Mouse (Mus musculus): ENCODE data around the gene Aqp9.

Aqp9 gene

DNA sequence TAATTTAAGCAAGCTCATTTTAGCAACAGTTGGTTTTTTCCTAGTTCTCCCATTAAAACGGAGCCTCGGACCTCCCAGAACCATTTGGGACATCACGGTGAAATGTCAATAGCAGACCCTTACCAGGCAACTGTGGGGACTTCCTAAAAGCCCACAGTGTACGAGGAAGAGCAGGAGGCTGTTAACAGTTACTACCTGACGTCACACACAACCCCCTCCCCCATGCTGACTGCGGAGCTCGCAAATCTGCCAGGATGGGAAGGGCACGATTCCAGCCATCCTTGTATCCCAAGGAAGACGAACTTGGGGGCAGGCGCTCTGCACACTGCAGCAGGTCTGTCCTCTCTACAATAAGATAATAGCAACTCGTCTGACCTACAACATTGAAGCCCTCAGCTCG lies at the start of gene Aqp9:
Gene Aqp9 (minus strand): TSS at position 172 of the 400 bp plus-strand sequence.
- DNase-seq (ENCODE audit: low spot score in 2 of 2) = no peak

DNA sequence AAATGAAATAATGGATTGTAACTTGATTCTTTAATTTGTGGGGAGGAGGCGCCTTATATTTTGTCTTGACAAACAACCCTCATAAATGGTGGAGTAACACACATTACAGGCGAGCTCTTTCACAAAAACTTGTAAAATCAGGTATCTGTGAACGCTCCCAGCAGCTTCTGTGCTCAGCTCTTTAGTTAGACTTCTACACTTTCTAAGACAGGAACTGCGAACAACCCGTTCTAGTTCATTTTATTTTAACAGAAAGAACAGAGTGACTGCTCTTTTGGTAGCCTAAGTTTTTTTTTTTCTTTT lies 49.3 kb upstream of the Aqp9 start:
- no peak for DNase-seq (ENCODE audit: low spot score in 2 of 2)

DNA sequence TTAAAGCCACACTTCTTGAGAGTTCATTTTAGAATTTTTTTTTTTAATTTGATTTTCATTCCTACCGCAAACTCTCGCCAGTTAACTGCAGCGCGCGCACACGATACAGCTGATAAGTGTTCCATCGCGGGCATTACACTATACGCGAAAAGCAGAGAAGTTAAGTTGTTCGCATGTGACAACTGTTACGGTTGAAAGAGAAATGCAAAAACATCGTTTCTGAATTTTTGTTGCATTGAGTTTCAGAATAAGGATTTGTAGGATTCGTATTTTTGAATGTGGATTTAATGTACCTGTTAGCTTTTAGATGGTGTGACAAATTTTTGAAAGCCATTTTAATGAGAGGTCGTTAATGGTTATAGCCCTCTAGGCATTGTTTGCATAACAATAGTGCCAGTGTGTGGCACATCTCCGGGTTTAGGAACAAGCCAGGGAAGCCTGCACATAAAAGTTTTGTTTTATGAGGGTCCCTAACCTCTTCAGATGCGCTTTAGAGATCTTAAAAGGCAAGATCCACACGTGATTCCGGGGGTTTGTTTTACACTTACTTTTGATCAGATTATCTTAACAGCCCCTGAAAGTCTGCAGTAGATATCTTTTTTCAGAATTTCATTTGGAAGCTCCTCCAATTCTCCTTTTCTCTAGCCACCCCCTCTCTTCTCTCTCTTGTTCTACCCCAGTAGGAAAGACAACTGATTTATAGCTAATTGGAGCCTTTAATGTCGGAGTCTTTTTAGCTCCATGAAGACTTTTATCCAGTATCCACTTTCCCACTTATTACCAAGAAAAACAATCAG lies 48.7 kb upstream of the Aqp9 start:
- no peak for DNase-seq (ENCODE audit: low spot score in 2 of 2)

DNA sequence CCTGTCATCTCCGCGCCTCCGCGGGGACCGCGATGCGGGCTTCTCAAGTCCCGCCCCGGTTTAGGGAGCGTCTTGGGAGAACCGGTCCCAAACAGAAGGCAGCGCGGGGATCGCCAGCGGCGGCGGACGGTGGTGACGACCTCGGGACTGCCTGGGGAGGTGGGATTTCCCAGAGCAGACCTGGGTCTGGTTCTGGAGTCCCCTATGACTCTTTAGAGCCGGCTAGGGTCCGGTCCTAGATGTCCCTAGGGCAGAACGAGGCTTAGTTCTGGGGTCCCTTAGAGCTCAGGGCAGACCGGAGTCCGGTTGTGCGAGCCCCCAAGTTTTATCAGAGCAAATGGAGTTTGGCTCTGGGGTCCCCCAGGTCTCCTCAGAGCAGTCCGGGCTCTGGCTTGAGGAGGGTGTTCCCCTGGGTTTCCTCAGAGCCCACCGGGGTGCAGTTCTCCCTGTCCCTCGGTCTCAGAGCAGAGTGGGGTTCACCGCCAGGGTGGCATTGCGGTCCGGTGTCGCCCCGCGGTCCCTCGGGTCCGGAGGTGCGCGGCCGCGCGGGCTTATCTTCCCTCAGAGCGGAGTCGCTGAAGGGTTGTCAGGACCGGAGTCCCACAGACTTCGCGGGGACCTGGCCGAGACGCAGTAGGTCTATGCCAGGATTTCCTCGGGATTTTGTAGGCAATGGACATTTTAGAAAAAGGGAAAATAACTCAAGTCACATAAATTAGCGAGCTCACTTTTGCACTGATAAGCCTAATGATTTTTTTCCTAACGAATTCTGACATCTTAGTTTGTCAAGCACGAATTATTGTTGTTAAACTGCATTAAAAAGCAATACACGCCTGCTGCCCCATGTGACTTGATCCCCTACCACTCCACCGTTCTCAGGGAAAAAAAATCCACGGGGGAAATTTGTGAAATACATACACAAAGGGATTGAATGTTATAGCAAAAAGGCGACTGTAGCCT lies 47.8 kb upstream of the Aqp9 start:
- DNase-seq (ENCODE audit: low spot score in 2 of 2) = peak; percentile 35 to 61

DNA sequence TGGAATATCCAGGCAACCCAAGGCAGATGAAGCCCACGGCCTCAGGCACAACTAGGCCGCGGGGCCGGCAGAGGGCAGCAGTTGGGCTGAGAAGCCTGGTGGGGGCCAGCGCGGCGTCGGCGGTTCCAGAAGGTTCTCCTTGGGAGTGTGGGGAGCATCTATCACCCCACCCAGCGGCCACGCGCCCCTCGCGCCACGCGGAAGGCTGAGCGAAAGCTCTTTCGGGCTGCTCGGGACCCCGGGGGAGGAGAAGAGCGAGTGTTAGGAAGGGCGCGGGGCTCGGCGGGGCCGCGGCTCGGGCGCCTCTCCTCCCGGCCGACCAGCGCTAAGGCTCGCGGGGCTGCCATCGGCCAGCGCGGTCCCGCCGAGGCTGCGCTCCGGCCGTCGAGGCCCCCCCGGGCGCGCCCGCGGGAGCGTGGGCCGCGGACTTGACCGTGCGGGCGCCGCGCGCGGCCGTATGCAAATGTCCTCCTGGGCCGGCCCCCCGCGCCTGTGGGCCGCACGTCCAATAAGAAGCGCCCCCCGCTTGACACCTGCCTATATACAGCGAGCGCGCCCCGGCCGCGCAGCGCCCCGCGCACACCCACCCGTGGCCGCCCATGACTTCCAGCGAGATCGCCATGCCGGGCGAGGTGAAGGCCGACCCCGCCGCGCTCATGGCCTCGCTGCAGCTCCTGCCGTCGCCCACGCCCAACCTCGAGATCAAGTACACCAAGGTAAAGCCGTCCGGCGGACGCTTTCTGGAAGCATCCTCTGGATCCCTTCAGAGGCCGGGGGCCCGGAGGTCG lies 47.0 kb upstream of the Aqp9 start, which contains the start of gene Aldh1a2:
Gene Aldh1a2 (plus strand): TSS at position 542 of the 788 bp plus-strand sequence.
- peak; percentile 65 to 80 for DNase-seq (ENCODE audit: low spot score in 2 of 2)

DNA sequence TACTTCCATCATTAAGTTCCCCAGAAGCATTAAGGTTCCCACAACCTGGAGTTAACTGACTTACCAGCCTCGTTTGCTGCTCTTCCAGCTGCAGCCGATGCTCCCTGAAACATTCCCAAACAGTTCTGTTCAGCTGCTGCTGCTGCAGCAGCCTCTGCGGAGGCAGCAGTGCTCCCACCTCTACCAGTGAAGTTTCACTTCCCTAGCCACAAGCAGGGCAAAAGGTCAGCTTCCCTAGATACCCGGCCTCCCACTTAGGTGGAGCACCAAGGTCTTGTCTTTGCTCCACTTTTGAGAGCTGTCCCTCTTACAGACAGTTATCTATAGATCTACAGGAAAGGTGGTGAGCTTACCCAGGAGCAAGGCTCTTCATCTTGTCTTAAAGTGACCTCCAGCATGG lies 45.2 kb upstream of the Aqp9 start:
- no peak for DNase-seq (ENCODE audit: low spot score in 2 of 2)

DNA sequence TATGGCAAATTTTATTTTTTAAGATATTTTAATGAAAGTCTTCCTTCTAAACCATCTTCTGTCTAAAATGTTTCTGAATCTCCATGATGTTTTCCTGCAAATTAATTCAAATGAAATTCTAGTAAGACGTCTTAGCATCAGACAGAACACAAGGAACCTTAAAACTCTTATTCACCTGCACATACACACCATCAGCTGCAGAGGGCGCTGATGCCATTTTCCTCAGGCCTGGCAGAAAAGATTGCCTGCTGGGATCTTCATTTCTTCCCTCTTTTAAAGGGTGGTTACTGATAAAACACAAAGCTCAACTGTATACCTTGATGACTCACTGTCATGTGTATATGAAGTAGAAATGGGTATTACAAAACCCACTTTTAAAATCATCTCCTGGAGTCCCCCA lies 42.4 kb upstream of the Aqp9 start:
- DNase-seq (ENCODE audit: low spot score in 2 of 2) = peak in 1 of 2 experiments; percentile 31

DNA sequence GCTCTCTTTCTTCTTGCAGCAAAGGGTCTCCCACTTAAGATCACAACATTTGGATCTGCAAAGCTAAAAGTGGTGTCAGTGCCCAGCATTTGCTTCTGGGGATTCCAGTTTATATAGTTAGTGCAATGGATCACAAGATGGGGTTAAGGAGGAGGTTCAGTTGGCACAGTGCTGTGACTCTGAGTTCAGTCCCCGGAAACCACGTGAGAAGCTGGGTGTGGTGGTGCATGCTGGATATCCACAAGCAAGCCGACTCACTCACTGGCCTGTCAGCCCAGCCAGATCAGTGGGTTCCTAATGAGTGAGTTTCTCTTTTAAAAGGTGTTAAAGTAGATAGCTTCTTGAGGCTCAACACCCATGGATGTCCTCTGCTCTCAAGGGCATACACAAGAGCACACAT lies 40.8 kb upstream of the Aqp9 start:
- no peak for DNase-seq (ENCODE audit: low spot score in 2 of 2)

DNA sequence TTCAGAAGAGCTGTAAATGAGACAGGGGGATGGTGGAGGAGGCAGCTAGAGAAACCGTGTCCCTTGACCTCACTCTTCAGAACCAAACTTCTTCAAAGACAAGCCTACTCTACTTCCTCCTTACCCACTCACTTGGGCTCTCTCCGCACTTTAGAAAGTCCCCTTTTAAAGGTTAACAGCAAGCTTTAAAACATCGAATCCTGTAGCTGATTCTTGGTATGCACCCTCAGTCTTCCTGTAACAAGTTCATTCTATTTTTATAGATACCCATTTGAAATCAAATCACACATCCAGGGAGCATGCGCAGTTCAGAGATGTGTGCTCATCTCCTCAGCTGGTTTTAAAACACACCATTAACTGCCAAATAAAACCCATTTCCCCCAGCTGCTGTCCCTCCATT lies 33.8 kb upstream of the Aqp9 start:
- DNase-seq (ENCODE audit: low spot score in 2 of 2) = no peak

DNA sequence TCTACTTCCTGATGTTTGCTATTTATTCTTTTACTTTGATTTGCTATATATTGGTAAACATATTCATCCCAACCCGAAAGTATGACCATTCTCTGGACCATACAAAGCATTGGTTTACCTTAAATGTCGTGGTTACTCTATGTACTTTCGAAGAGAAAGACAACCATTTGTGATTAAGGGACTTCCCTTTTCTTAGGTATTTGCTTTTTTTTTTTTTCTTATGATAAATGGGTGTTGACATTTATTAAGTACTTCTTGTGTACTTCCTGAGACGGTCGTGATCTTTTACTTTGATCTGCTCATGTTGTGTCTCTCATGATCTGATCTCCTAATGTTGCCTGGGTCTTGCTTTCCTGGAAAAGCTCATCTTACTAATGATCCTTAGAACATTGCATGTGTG lies 30.3 kb upstream of the Aqp9 start:
- DNase-seq (ENCODE audit: low spot score in 2 of 2) = no peak

DNA sequence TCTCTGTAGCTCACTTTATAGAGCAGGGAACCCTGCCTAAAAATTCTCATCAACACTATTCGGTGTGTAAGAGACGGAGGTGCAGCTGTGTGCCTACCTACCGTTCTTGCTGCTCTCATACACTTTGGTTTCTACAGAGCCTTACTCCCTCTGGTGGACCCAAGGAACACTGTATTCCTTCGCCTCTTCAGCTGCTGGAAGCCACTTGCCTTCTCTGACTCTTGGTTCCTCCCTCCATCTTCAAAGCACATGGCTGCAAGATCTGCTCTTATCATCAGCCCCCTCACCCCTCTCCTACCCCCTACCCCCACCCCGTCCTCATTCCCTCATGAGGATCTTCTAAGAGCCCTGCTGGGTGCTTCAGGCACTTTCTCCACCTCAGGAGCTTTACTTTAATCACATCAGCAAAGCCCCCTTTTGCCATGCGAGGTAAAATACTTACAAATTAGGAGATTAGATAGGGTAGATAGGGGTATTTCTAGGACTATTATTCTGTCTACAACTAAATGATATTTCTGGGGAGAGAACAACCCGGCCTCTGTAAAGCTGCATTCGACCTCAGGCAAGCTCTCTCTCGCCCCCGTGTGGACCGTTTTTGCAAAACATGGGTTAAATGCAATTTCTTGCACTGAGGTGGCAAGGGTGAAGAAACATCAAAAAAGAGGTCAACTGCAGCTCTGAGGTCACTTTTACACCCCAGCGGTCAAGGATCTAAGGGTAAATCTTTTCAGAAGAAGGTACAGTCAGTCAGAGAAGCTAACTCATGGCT lies 20.3 kb upstream of the Aqp9 start:
- DNase-seq (ENCODE audit: low spot score in 2 of 2) = peak in 1 of 2 experiments; percentile 66

DNA sequence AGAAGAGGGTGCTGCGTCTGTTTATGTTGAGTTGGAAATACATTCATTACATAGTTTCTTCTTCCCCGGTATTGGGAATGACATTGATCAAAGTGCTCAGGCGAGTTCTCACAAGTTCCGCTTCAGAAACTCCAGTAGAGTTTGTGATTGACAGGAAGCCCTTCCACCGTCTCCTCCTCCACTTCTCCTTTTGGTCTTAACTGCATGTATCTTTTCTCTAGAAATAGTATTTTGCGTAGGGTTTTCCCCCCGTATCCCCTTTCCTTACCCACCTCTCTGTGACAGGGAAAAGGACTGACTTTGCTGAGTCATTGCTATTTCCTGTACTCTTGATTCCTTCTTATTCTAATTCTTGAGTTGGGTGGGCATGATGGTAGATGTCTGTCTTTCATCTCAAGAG lies 18.9 kb upstream of the Aqp9 start:
- DNase-seq (ENCODE audit: low spot score in 2 of 2) = no peak

DNA sequence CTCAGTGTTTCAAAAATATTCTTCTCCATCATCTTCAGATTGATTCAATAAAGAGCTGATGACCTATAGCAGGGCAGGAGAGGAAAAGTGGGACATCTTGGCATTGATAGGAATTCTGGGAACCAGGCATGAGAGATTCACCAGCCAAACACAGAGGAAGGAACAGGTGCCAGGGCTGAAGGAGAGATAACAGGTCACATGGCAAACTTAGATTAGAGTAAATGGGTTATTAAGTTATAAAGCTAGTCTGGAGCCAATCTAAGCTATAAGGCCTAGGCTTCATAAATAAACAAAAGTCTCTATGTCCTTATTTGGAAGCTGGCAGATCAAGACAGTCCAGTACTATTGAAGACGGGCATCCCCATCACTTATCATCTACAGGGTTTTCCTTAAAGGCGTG lies 17.3 kb upstream of the Aqp9 start:
- no peak for DNase-seq (ENCODE audit: low spot score in 2 of 2)

DNA sequence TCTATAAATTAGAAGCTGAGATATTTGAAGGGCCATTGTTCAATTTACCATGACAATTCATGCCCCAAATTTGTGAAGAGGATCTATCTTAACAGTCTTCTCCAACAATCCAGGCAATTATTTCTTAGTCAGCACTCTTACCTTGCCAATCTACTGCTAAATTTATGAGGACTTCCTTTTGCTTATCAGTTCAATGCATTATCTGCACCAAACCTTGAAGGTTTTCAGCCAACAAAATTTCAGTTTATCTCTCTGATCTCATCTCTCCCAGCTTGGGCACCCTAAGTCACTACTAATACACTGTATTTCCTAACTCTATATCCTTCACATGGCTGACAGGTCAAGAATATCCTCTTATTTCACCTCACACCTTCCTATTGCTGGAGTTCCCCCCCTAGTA lies 16.8 kb upstream of the Aqp9 start:
- DNase-seq (ENCODE audit: low spot score in 2 of 2) = no peak

DNA sequence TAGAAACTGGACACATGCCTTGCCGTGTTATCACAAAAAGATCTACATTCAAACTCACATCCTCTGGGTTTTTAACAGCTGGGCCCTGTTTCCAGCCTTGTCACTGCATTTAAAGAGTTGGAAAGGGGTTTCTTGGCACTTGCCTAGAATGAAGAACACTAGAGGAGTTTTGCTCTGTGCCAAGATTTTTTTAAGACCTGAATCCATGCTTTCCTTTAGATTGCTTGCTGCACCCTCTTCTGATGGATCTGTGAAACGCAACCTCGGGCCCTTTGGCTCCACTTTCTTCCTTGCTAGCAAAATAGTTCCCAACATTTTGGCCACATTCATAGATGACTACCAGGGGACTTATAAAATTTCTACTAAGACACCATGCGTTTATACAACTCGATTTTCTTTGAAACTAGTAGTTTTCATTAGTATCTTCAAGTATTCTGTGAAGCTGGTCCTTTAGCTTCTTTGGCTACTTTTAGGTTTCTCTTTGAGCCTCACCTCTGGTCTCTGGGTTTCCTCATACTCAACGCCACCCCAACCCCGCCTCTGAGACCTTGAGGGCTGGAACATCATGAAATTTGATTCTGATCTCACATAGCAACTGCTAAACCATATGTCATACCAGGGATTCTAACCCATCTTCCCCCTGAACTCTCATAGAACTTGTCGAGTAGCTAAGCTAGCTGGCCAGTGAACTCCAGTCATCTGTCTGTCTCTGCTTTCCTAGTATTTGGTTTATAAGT lies 11.7 kb upstream of the Aqp9 start:
- no peak for DNase-seq (ENCODE audit: low spot score in 2 of 2)

DNA sequence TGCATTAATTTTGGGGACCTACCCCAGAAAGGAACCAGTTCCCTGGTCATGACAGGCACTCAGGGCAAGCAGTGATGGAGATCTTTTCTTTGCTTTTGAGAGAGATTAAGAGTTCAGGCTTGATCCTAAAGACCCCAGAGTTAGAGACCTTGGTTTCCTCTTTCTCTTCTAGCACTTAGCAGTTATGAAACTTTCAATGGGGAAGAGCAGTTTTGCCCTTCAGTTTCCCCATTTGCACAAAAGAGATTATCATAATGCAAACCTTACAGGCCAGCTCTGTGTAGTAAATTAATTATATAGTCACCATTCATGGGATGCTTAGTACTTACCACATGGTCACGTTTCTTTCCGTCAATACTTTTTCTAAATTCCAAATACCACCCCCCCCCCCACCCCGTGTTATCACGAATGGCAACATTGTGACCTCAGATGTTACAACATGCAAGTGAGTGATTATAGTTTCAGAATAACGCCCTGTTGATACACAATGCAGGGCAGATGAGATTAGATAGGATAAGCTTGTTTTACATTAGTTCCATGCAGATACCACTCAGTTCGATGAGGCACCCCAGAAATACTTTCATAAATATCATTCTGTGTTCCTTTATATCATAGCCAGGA lies 10.9 kb upstream of the Aqp9 start:
- DNase-seq (ENCODE audit: low spot score in 2 of 2) = no peak

DNA sequence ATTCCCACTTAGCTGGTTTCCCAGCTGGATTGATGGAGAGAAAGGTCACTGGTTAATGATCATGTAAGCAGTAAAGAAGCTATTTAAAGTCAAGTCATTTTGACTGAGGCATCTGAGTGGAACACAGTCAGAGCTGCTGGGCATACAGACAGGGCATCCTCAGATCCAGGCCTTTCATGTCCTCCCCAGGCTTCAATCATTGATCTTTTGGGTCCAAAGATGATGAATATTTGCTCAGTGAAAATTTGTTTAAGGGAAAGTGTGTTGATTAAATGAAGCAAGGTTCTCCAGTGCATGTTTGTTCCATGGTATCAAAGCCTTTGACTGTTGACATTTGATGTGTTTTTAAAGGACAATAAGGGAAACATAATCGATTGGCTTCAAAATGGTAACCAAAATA lies 7.2 kb upstream of the Aqp9 start:
- no peak for DNase-seq (ENCODE audit: low spot score in 2 of 2)

DNA sequence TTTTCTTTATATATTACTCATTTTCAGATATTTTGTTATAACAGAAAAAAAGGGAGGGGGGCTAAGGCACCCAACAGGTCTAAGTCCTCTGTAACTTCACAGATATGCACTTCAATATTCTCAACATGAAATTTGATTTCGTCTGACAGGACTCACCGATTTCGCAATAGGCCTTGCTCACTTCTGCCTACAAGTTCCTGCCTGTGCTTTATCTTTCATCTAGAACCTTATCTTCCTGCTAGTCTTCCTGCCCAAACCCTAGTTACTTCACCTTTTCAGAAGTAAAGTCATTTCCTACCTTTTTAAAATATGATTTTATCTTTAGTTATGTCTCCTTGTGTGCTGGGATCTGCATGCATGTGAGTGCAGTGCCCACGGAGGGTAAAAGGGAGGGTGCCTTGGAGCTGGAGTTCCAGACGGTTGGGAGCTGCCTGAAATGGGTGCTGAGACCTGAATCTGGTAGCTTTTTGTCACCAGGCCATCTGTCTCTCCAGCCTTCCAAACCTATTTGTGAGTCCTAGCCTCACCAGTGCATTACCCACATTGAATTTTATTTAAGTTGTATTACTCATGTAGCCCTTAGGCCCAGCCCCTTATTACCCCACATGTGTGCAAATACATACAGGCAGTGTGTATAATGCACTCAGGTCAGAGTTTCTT lies 6.0 kb upstream of the Aqp9 start:
- DNase-seq (ENCODE audit: low spot score in 2 of 2) = no peak

DNA sequence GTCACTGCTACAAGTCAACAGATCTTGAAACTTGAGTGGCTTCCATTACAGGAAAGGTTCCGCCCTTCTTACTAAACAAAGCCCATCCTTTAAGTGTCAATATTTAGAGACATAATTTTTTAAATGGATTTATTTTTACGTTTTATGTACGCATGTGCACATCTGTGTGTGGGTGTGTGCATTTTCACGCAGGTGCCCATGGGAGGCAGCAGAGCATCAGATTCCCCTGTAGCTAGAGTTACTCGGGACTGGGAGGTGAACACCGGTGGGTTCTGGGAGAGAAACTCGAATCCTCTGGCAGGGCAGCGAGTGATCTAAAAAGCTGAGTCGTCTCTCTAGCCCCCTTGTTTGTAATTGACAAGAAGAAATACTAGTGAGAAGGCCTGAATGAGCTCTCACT lies 5.1 kb upstream of the Aqp9 start:
- no peak for DNase-seq (ENCODE audit: low spot score in 2 of 2)

Measured in urinary bladder, postnatal 4 days (tissue).